Mouse (Mus musculus) right cerebral cortex, postnatal 36 days (tissue): ENCODE results near the gene Clec2l.

Experiments
- DNase-seq, 2 experiments: peaks; one replicate each; pipeline ENCODE4 v3.0.0; 2022; ENCODE audit warnings: low spot score in 2 of 2, mixed read lengths in 1 of 2

Gene Clec2l

GRCm38 (mm10) chr6:38715881-38716280 lies 53.0 kb downstream of the Clec2l start:
- no peak for DNase-seq

- DNase-seq: no peak
Observed at GRCm38 (mm10) chr6:38718625-38719024, 55.8 kb downstream of the Clec2l start.

GRCm38 (mm10) chr6:38719229-38719628 lies 56.4 kb downstream of the Clec2l start:
- DNase-seq: no peak

- DNase-seq: no peak
Observed at GRCm38 (mm10) chr6:38721361-38721760, 58.5 kb downstream of the Clec2l start.

GRCm38 (mm10) chr6:38725515-38725914 lies 62.6 kb downstream of the Clec2l start:
- no peak for DNase-seq
